Mouse (Mus musculus): ENCODE results near the gene Trio. TPM values are rescaled to one million over a fixed set of nuclear protein-coding genes. Genes with fewer than 3 reads are reported as not detected.
A peak's percentile ranks its signal among the peaks of the same experiment; 100 is the strongest.

The Trio gene
- total and polyA plus RNA-seq, 3 experiments: 37.0 to 62.9 (median 44.5) TPM

DNA sequence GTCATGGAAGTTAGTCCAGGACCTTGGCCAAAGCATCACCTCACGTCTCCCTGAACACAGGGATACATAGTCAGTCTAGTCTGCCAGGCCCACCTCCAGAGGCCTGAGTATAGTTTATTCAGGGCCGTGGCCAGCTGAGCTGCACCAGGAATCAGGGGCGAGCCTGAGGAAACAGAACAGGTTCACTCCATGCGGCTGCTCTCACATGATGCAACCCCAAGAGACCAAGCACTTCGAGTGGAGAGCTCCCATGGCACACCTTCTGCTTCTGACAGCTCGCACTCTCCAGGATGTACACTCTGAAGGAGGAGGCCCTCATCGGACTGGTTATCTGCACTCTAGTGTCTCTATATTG is 228.8 kb downstream of the Trio start:
- DNase-seq: no peak

- peak; percentile 55 for DNase-seq
Observed at GRCm38 (mm10) chr15:27795942-27796867, 229.4 kb downstream of the Trio start.

GRCm38 (mm10) chr15:27793284-27793683 is 232.4 kb downstream of the Trio start:
- DNase-seq: no peak

DNA sequence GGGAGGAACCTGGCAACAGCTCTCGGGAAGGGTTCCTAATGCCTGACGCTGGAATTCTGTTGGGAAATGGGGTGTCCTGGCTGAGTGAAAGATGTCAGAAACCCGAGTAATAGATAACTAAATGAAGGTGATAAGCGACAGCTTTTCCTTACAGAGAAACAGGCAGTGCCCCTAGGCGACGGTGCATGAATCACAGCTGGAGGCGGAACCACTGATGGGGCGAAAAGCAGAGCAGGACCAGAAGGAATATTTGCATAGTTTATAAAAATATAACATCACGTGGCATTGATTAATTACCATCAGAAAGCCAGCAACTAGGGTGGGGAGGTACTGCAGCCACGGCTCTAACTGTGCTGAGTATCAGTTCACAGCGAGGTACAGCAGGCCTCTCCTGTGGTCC is 233.2 kb downstream of the Trio start:
- DNase-seq: no peak

GRCm38 (mm10) chr15:27791141-27791540 is 234.5 kb downstream of the Trio start:
- DNase-seq: peak; percentile 74

GRCm38 (mm10) chr15:27790699-27791098 is 234.9 kb downstream of the Trio start:
- no peak for DNase-seq

- DNase-seq: no peak
Observed at GRCm38 (mm10) chr15:27789325-27789724, 236.3 kb downstream of the Trio start.

- no peak for DNase-seq
Observed at GRCm38 (mm10) chr15:27788122-27788759, 237.4 kb downstream of the Trio start.

GRCm38 (mm10) chr15:27787151-27787550 is 238.5 kb downstream of the Trio start:
- DNase-seq: no peak

DNA sequence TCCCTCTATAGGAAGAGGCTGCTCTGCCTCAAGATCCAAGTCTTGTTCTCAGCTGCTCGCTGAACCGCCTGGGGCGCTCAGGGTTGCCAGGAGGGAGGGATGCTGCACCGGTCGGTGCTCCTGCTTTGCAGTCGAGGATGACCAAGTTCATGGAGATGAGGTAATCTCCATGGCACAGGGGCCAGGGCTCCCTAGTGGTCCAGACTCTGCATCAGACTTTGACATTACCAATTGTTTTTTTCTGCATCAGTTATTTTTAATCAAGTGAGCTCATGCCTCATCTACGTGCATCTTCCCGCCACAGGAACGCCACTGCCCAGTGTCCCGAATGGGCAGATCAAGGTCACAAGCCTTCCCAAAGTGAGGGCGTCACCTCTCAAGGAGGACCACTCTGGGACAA is 239.2 kb downstream of the Trio start:
- DNase-seq: no peak

DNA sequence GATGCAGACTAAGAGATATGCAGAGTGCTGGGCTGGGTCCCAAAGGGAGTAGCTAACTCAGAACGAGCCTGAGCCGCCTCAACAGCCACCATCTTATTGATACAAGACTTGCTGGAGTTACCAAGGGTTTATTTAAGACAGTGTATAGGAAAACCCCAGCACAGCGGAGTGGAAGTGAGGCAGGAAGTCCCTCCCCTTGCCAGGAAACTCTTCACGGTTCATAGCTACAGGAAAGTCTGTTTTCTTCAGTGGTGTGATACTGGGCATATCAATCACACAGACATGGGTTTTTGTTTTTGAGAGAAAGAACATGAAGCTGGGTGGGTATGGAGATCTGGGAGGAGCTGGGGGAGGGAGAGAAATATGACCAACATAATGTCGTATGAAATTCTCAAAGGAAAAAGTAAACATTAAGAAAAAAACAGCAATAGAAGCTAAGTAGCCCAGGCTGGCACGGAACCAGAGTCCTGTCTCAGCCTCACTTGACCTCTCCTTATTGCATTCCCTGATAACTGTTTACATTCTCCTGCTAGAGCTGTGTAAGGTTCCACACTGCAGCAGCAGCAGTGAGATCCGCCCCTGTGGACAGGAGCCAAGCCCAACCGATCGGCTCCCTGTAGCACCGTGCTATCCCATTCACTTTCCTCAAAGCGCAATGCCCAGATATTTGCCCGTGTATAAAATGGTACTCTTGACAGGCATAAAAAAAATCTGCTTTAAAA is 240.2 kb downstream of the Trio start:
- peak; percentile 40 for DNase-seq

GRCm38 (mm10) chr15:27784126-27784563 is 241.5 kb downstream of the Trio start:
- DNase-seq: peak; percentile 66

DNA sequence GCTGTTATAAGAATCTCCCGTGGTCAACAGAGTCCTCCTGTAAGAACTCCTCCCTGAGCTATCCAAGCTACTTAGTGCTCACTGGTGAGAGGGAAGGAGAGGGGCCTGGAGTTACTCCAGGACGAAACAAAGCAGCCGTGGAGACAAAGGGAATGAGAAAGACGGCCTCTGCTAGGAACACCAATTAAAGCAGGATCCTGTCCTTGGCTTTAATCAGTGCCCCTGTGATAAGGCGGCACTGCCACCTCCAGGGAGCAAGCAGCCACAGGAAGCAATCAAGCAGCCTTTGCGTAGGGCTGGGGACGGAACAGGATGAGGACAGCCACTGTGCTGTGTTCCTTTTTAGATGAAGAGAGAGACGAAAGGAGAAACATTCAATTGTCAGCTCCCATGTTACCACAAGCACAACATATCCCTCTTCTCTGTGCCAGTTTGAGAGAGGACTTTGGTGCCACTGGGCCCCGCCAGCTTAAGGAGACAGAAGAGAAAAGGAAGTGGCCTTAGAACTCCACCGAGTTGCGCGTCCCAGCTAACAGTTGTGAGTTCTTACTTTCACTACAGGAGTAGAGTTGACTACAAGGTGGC is 242.0 kb downstream of the Trio start:
- peak; percentile 69 for DNase-seq

DNA sequence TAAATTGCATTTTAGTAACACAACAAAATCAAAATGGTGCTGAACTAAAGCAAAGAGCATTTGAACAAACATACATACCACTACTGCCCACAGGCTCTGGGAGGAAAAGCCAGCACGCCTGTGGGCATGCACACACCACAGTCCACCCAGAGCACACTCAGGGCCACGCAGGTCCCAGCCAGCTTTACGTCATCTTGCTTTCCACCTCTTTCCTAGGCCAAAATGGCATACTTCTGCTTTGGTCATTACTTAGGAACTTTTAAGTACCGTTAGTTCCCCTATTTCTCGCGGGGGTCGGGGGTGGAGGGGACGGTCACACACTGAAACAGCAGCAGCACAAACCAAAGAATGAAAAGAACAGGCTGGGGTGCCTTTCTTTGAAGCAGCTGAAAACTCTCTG is 242.6 kb downstream of the Trio start:
- DNase-seq: no peak

- peak; percentile 49 for DNase-seq
Observed at GRCm38 (mm10) chr15:27782383-27783036, 243.1 kb downstream of the Trio start.

DNA sequence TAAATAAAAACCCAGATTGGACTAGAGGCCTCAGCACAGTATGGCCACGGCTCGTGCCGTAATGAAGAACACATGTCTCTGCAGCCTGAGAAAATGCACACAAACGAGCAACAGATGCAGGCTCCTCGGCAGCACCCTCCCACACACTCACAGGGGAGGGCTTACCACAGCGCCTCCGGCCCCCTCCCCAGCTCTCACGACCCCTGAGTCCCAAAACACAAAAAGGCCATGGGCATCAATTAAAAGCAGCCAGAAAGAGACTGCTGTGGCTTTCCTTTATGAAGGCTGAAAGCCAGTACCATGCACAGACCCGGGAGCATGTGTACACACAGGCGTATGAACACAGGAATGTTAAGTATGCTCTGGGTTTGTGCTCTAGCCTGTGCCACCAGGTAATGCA is 245.8 kb downstream of the Trio start:
- no peak for DNase-seq

GRCm38 (mm10) chr15:27779398-27779797 is 246.2 kb downstream of the Trio start:
- no peak for DNase-seq

GRCm38 (mm10) chr15:27778256-27778655 is 247.4 kb downstream of the Trio start:
- DNase-seq: no peak

- no peak for DNase-seq
Observed at GRCm38 (mm10) chr15:27777455-27778190, 248.0 kb downstream of the Trio start.

DNA sequence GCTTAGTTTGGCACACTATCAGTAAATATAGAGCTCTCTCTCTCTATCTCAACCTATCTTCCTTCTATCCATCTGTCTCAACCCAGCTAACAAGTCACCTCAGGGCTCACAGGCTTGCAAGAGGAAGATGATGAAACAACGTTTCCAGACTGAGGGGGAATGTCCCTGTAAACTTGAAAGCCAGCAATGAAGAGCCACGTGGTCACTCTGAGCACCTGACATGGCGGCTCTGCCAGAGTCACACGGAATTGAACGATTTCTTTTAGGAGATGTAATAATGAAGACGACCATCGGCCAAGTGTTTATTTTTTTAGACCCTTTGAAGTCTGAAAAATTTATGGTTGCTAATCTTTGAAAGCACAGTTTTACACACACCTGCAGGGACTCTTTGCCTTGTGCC is 251.2 kb downstream of the Trio start:
- DNase-seq: no peak

- no peak for DNase-seq
Observed at GRCm38 (mm10) chr15:27772125-27772627, 253.5 kb downstream of the Trio start.
